Mouse (Mus musculus): Measurements from ENCODE around the gene Nrxn3. TPM values are rescaled to one million over a fixed set of nuclear protein-coding genes. Genes with fewer than 3 reads are reported as not detected.

The Nrxn3 gene
- polyA plus RNA-seq, 1 experiment from 2014 or later = 79.7 TPM

- no peaks in the 10 kb centered on the region for H3K27me3 ChIP-seq
- no peak overlapping the region for H3K27ac ChIP-seq
- WGBS = 74% methylated on average over 9 of the region's 9 CpGs
- no peaks in the 10 kb centered on the region for H3K36me3 ChIP-seq (ENCODE audit: poor library complexity, severe bottlenecking)
- H3K4me2 ChIP-seq = no peak overlapping the region
- H3K9ac ChIP-seq = no peak overlapping the region
- H3K4me3 ChIP-seq = no peak overlapping the region
- no peak for ATAC-seq
- H3K4me1 ChIP-seq = no peaks in the 10 kb centered on the region
- no peaks in the 10 kb centered on the region for H3K9me3 ChIP-seq (replicated peaks)
Measured at GRCm38 (mm10) chr12:89156086-89156757, 433.5 kb downstream of the Nrxn3 start.

- no peaks in the 10 kb centered on the region for H3K4me1 ChIP-seq
- H3K9ac ChIP-seq = no peak overlapping the region
- no peaks in the 10 kb centered on the region for H3K36me3 ChIP-seq (ENCODE audit: poor library complexity, severe bottlenecking)
- H3K9me3 ChIP-seq (replicated peaks) = no peaks in the 10 kb centered on the region
- no peak overlapping the region; the same call in 1 of the 2 replicates for H3K27ac ChIP-seq
- no peaks in the 10 kb centered on the region for H3K27me3 ChIP-seq
- H3K4me2 ChIP-seq = no peak overlapping the region
- H3K4me3 ChIP-seq = no peak overlapping the region
- no peak for ATAC-seq
- WGBS = 83% methylated on average over 8 of the region's 8 CpGs
Measured at GRCm38 (mm10) chr12:89159353-89159752, 436.7 kb downstream of the Nrxn3 start.

DNA sequence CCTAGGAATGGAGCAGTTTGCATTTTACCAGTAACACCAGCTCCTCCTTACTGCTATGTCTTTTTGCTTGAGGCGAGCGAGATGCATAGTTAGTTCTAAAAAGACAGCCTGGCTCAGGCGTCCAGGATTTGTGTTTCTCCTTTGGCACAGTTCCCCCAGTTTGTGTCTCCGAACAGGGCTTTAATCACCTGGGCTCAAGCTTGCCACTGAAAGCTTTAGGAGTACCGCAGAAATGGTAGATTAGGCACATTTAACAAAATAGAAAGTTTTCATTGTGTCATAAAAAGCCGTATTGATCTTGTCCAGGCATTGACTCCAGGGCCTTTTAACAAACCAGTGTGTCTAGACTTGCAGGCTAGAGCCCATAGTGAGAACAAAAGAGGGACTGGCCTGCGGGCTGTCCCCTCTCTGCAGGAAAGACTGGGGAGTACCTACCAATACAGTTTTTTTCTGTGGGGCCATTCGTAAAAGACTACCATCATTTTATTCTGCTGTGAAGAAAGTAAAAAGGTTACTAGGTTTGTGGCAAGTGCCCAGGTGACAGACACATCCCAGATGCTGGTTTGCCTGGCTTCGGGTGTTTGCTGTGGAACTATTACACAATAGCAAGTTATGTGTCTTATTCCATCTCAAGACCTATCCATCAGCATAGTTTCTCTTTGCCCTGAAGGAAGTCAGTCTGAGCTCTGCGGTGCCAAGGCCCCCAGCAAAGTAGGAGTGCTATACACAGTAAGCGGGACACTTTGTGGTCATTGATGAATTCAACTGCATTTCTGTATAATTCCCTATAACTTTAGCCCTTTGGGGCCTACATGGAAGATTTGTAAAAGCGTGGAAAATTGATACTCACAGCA lies 451.9 kb downstream of the Nrxn3 start:
- H3K4me1 ChIP-seq = peaks cover 9% of the 10 kb centered on the region; the same call in 1 of the 2 replicates
- H3K4me2 ChIP-seq = no peak overlapping the region
- 29% methylated on average over 12 of the region's 12 CpGs for WGBS
- H3K4me3 ChIP-seq = no peak overlapping the region
- no peak overlapping the region for H3K27ac ChIP-seq
- no peaks in the 10 kb centered on the region for H3K9me3 ChIP-seq (replicated peaks)
- H3K9ac ChIP-seq = no peak overlapping the region
- H3K27me3 ChIP-seq = no peaks in the 10 kb centered on the region
- peak; percentile 70; the same call in 1 of the 2 replicates for ATAC-seq
- H3K36me3 ChIP-seq (ENCODE audit: poor library complexity, severe bottlenecking) = no peaks in the 10 kb centered on the region

DNA sequence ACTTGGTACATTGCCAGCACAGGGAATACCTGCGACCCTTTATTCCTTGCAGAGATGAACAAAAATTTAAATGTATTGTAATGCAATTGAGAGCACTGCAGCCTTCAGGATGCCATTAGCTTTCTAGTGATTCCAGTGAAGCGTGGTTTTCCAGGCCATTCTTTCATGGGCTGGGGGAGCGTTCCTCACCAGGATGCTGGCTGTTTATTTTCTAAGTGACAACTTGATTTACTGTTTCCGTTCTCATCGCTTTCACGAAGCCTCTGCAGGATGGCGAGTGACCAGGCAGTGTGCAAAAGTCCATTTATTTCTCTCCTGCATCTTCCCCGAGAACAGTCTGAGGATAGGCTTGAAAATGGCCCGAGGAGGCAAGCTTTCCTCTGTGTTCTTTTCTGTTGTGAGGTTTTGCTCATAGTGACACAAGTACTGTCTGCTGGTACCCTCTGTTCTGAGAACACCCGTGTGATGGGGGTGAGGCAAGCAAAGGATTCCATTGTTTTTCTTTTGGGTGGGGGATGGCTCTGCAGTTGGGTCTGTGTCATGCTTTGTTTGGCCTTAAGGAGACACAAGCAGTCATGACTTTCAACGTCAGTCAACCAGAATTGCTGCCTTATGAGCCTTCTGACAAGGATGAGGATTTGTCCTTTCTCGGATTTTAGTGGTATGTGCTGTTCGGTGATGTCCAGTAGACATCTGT lies 457.4 kb downstream of the Nrxn3 start:
- no peaks in the 10 kb centered on the region for H3K27me3 ChIP-seq
- H3K4me3 ChIP-seq = no peak overlapping the region
- H3K9ac ChIP-seq = no peak overlapping the region
- no peaks in the 10 kb centered on the region for H3K9me3 ChIP-seq (replicated peaks)
- ATAC-seq = no peak
- WGBS = 65% methylated on average over 13 of the region's 13 CpGs
- H3K4me1 ChIP-seq = peaks cover 20% of the 10 kb centered on the region
- H3K36me3 ChIP-seq (ENCODE audit: poor library complexity, severe bottlenecking) = no peaks in the 10 kb centered on the region
- H3K4me2 ChIP-seq = no peak overlapping the region
- H3K27ac ChIP-seq = peak overlapping the region; percentile 54

DNA sequence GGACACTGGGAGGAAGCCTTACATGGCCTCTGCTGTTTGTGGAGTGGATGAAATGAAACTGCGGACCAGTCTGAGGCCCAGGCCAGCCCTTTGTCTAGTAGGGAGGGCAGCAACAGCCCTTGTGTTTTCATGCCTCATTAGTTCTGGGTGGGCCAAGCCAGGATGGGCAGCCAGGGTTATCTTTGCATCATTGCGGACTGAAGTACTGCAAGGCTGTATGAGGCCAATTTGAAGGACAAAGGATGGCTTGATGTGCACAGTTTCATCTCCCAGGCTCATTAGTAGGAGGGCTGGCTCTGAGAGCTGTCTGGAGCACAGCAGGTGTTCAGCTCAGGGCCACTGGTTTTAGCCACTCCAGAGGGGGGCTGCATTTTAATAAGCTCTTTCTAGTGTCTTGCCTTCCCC lies 458.5 kb downstream of the Nrxn3 start:
- H3K27ac ChIP-seq = no peak overlapping the region; the same call in 1 of the 2 replicates
- ATAC-seq = peak; percentile 70
- WGBS = 8% methylated on average over 2 of the region's 2 CpGs

DNA sequence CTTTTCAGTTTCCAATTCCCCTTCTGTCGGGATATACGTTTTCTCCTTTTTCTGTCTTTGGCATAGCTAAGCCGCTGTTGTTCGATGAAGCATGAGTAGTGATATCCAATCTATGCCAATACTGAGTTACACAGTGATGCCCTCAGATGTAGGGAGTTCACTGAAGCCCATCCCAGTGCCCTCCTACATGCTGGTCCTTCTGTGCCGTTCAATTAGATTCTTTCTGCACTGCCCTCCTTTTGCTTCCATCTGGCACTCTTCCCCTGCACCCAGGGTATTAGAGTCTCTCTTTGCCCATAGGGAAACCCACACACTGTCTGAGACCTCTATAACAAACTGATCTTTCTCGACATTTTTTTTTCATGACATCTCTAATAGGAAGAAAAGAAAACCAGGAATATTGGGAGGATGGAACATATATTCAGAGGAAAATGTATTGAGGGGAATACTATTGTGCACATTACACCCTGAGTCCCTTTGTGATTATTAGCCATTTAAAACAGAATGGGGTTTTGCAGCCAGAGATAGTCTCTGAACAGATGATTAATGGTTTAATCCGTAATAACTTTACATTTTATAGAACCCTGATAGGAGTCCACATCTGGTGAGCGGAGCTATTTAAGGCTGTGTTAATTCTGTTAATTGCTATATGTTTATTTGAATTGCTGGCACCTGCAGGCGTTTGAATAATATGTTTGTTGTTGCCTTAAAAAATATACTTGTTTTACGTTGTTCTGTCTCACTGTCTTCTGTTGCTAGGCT lies 476.3 kb downstream of the Nrxn3 start:
- no peak overlapping the region for H3K9ac ChIP-seq
- WGBS = 78% methylated on average over 10 of the region's 10 CpGs
- H3K4me2 ChIP-seq = no peak overlapping the region
- H3K4me3 ChIP-seq = no peak overlapping the region
- no peaks in the 10 kb centered on the region for H3K4me1 ChIP-seq
- H3K36me3 ChIP-seq (ENCODE audit: poor library complexity, severe bottlenecking) = no peaks in the 10 kb centered on the region
- H3K9me3 ChIP-seq (replicated peaks) = no peaks in the 10 kb centered on the region
- ATAC-seq = no peak
- H3K27me3 ChIP-seq = no peaks in the 10 kb centered on the region
- no peak overlapping the region; the same call in 1 of the 2 replicates for H3K27ac ChIP-seq

More for the DNA sequence above, 458.5 kb downstream of the Nrxn3 start:
- Histone ChIP-seq H3K4me3 (no peak overlapping the region), H3K9me3 (replicated peaks) (no peaks in the 10 kb centered on the region), H3K36me3 (ENCODE audit: poor library complexity, severe bottlenecking) (no peaks in the 10 kb centered on the region), H3K4me2 (no peak overlapping the region), H3K9ac (no peak overlapping the region), H3K4me1 (peaks cover 20% of the 10 kb centered on the region), H3K27me3 (no peaks in the 10 kb centered on the region)

GRCm38 (mm10) chr12:89211608-89212007 lies 488.9 kb downstream of the Nrxn3 start:
- WGBS = 47% methylated on average over 2 of the region's 2 CpGs
- no peaks in the 10 kb centered on the region for H3K36me3 ChIP-seq (ENCODE audit: poor library complexity, severe bottlenecking)
- no peak overlapping the region for H3K27ac ChIP-seq
- no peak overlapping the region for H3K4me2 ChIP-seq
- H3K27me3 ChIP-seq = no peaks in the 10 kb centered on the region
- no peak overlapping the region for H3K4me3 ChIP-seq
- ATAC-seq = no peak
- H3K4me1 ChIP-seq = no peaks in the 10 kb centered on the region
- no peaks in the 10 kb centered on the region for H3K9me3 ChIP-seq (replicated peaks)
- H3K9ac ChIP-seq = no peak overlapping the region

- H3K9ac ChIP-seq = no peak overlapping the region
- no peak for ATAC-seq
- H3K4me1 ChIP-seq = no peaks in the 10 kb centered on the region
- H3K36me3 ChIP-seq (ENCODE audit: poor library complexity, severe bottlenecking) = no peaks in the 10 kb centered on the region
- whole genome bisulfite sequencing = 58% methylated on average over 1 of the region's 1 CpGs
- H3K9me3 ChIP-seq (replicated peaks) = no peaks in the 10 kb centered on the region
- no peak overlapping the region for H3K4me2 ChIP-seq
- no peak overlapping the region for H3K27ac ChIP-seq
- H3K4me3 ChIP-seq = no peak overlapping the region
- H3K27me3 ChIP-seq = no peaks in the 10 kb centered on the region
Measured at GRCm38 (mm10) chr12:89239826-89240225, 517.1 kb downstream of the Nrxn3 start.

GRCm38 (mm10) chr12:89241554-89241953 lies 518.9 kb downstream of the Nrxn3 start:
- Histone ChIP-seq H3K4me1 (no peaks in the 10 kb centered on the region), H3K9ac (no peak overlapping the region), H3K4me2 (no peak overlapping the region), H3K36me3 (ENCODE audit: poor library complexity, severe bottlenecking) (no peaks in the 10 kb centered on the region), H3K27me3 (no peaks in the 10 kb centered on the region), H3K4me3 (no peak overlapping the region), H3K9me3 (replicated peaks) (no peaks in the 10 kb centered on the region), H3K27ac (no peak overlapping the region)
- ATAC-seq = no peak

GRCm38 (mm10) chr12:89242476-89242875 lies 519.8 kb downstream of the Nrxn3 start:
- H3K9me3 ChIP-seq (replicated peaks) = no peaks in the 10 kb centered on the region
- H3K4me2 ChIP-seq = no peak overlapping the region
- no peak for ATAC-seq
- 51% methylated on average over 1 of the region's 1 CpGs for WGBS
- no peak overlapping the region for H3K4me3 ChIP-seq
- H3K9ac ChIP-seq = no peak overlapping the region
- no peaks in the 10 kb centered on the region for H3K27me3 ChIP-seq
- H3K36me3 ChIP-seq (ENCODE audit: poor library complexity, severe bottlenecking) = no peaks in the 10 kb centered on the region
- no peaks in the 10 kb centered on the region for H3K4me1 ChIP-seq
- no peak overlapping the region for H3K27ac ChIP-seq

GRCm38 (mm10) chr12:89255275-89255892 lies 532.7 kb downstream of the Nrxn3 start:
- Histone ChIP-seq H3K9me3 (replicated peaks) (no peaks in the 10 kb centered on the region), H3K4me1 (peaks cover 12% of the 10 kb centered on the region; the same call in 1 of the 2 replicates), H3K4me2 (no peak overlapping the region), H3K9ac (no peak overlapping the region), H3K36me3 (ENCODE audit: poor library complexity, severe bottlenecking) (peaks cover 6% of the 10 kb centered on the region), H3K27ac (no peak overlapping the region), H3K4me3 (no peak overlapping the region), H3K27me3 (no peaks in the 10 kb centered on the region)
- WGBS = 54% methylated on average over 4 of the region's 4 CpGs
- no peak for ATAC-seq
